Mouse (Mus musculus): ENCODE results near the gene Poln.

DNA sequence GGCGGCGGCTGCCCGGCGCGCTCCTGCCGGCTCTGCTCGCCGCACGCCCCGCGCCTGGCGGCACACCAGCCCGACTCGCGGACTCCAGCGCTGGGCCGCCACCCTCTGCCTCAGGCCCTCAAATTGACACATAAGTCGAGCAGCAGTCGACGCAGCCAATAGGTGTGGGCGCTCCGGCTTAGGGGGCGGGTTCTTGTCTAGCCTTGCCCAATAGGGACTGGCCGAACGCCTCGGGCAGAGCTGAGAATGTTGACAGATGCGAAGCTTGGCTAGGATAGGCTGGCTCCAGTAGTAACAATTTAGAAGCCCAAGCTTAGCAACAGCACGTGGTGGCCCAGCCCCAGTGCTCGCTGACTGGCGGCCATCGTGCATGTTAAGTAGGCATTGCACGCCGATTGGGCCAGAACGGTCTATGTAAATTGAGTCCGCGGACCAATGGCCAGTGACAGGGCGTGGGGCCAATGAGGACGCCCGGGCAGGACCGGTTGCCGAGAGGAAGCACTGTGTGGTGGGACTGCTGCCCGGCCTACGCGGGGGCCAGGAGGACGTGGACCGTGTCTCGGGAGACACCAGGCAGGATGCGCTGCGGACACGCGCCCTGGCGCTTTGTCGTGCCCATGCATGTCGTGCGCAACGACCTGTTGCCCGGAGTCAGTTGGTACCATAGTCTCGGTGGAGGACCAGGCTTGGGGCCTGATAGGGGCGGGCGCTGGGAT is 18.5 kb upstream of the Poln start, which contains the start of gene Mxd4:
- TF ChIP-seq CTCF (IDR thresholded peaks at IDR 0.05) (no peak), EP300 (IDR thresholded peaks at IDR 0.05; ENCODE audit: insufficient read depth, low read depth, low read length) (peak; percentile 41; the same call in 1 of the 2 replicates)
